Mouse (Mus musculus): Measurements from ENCODE around the gene Cfap100. TPM values are rescaled to one million over a fixed set of nuclear protein-coding genes. Genes with fewer than 3 reads are reported as not detected.

The Cfap100 gene
- total and polyA plus RNA-seq, 2 experiments = 0.28 to 0.33 TPM

DNA sequence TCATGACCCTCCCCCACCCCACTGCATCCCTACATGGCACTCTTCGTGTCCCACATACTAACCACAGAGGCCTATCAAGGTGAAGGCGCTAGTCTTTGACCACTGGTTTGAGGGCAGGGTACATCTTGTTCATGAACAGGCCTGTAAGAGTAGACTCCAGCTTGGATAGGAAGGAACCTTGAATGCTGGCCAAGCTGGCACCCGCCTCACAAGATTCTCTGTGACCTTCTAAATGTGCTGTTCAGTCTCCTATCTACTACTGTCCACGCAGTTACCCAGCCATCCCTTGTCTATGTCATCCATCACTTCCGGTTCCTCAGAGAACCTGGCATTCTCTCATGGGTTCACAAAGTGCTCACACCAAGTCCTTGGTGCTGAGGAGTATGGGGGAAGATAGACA, 65.3 kb downstream of the Cfap100 start:
- TF ChIP-seq CTCF (IDR thresholded peaks at IDR 0.05; ENCODE audit: low read depth, low read length) (no peak), POLR2A (IDR thresholded peaks at IDR 0.05; ENCODE audit: extremely low read depth, insufficient read depth, low read length) (no peak)
- H3K79me2 ChIP-seq (ENCODE audit: control insufficient read depth, insufficient read depth, low read length) = no peaks in the 10 kb centered on the region
- H3K4me1 ChIP-seq (ENCODE audit: control insufficient read depth, insufficient read depth, low read length) = no peaks in the 10 kb centered on the region
- H3K27ac ChIP-seq (replicated peaks; ENCODE audit: insufficient read depth, low read depth, low read length) = no peak overlapping the region
- 76% methylated on average over 5 of the region's 5 CpGs for WGBS
- H3K9ac ChIP-seq (ENCODE audit: low read depth, low read length) = no peak overlapping the region
- H3K4me3 ChIP-seq (ENCODE audit: insufficient read depth, low read depth, low read length) = no peak overlapping the region
- peaks cover 15% of the 10 kb centered on the region for H3K36me3 ChIP-seq (ENCODE audit: control insufficient read depth, insufficient read depth, low read length)
- no peaks in the 10 kb centered on the region for H3K27me3 ChIP-seq (ENCODE audit: control insufficient read depth, insufficient read depth, low read length)
- peak; percentile 43 for DNase-seq (ENCODE audit: extremely low read depth, low read depth, low spot score)

DNA sequence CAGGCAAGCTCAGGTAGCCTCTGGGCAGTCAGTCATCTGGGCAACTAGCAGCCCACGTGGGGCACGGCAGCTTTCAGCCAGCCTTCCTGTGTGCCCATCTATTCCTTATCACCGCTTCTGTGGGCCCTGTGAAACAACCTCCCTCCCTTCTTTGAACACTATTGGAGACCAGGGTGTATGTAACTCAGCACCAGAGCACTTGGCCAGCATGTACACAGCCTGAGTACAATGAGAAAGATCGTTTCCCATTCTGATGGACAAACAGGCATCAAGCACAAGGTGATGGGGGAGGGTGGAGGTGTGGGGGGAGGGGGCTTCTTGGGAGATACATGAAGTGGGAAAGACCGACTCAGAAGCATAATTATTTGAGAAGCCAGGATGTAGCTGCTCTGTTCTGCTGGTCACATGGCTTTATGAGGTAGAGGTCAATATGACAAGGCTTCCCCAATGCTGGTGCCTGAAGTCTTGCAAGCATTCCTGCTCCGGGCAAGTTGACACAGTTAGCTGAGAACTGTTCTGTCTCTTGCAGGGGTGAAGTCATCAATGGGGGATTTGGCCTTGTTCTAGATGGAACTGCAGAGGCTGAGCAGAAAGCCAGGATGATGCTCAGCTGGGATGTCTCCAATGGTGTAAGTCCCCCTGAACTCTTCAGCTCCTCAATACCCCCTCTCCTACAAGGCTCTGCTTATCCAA, 67.5 kb downstream of the Cfap100 start:
- H3K9ac ChIP-seq (ENCODE audit: low read depth, low read length) = no peak overlapping the region
- no peaks in the 10 kb centered on the region for H3K27me3 ChIP-seq (ENCODE audit: control insufficient read depth, insufficient read depth, low read length)
- peaks cover 22% of the 10 kb centered on the region for H3K36me3 ChIP-seq (ENCODE audit: control insufficient read depth, insufficient read depth, low read length)
- H3K27ac ChIP-seq (replicated peaks; ENCODE audit: insufficient read depth, low read depth, low read length) = no peak overlapping the region
- no peaks in the 10 kb centered on the region for H3K4me1 ChIP-seq (ENCODE audit: control insufficient read depth, insufficient read depth, low read length)
- no peak overlapping the region for H3K4me3 ChIP-seq (ENCODE audit: insufficient read depth, low read depth, low read length)
- TF ChIP-seq CTCF (IDR thresholded peaks at IDR 0.05; ENCODE audit: low read depth, low read length) (no peak), POLR2A (IDR thresholded peaks at IDR 0.05; ENCODE audit: extremely low read depth, insufficient read depth, low read length) (no peak)
- H3K79me2 ChIP-seq (ENCODE audit: control insufficient read depth, insufficient read depth, low read length) = no peaks in the 10 kb centered on the region
- DNase-seq (ENCODE audit: extremely low read depth, low read depth, low spot score) = no peak
- WGBS = 86% methylated on average over 6 of the region's 6 CpGs

- no peak overlapping the region for H3K9ac ChIP-seq (ENCODE audit: low read depth, low read length)
- peaks cover 23% of the 10 kb centered on the region for H3K36me3 ChIP-seq (ENCODE audit: control insufficient read depth, insufficient read depth, low read length)
- no peaks in the 10 kb centered on the region for H3K79me2 ChIP-seq (ENCODE audit: control insufficient read depth, insufficient read depth, low read length)
- H3K27ac ChIP-seq (replicated peaks; ENCODE audit: insufficient read depth, low read depth, low read length) = no peak overlapping the region; the same call in 1 of the 2 replicates
- no peaks in the 10 kb centered on the region for H3K27me3 ChIP-seq (ENCODE audit: control insufficient read depth, insufficient read depth, low read length)
- peak; percentile 55 for DNase-seq (ENCODE audit: extremely low read depth, low read depth, low spot score)
- H3K4me3 ChIP-seq (ENCODE audit: insufficient read depth, low read depth, low read length) = no peak overlapping the region
- H3K4me1 ChIP-seq (ENCODE audit: control insufficient read depth, insufficient read depth, low read length) = no peaks in the 10 kb centered on the region
- 61% methylated on average over 7 of the region's 7 CpGs for WGBS
- TF ChIP-seq POLR2A (IDR thresholded peaks at IDR 0.05; ENCODE audit: extremely low read depth, insufficient read depth, low read length) = no peak
- TF ChIP-seq CTCF (IDR thresholded peaks at IDR 0.05; ENCODE audit: low read depth, low read length) = no peak
These were observed 68.4 kb downstream of the Cfap100 start for GRCm38 (mm10) chr6:90360024-90360781.

GRCm38 (mm10) chr6:90359445-90359844, 69.2 kb downstream of the Cfap100 start:
- H3K4me3 ChIP-seq (ENCODE audit: insufficient read depth, low read depth, low read length) = no peak overlapping the region
- no peak overlapping the region for H3K27ac ChIP-seq (replicated peaks; ENCODE audit: insufficient read depth, low read depth, low read length)
- no peaks in the 10 kb centered on the region for H3K79me2 ChIP-seq (ENCODE audit: control insufficient read depth, insufficient read depth, low read length)
- DNase-seq (ENCODE audit: extremely low read depth, low read depth, low spot score) = no peak
- H3K27me3 ChIP-seq (ENCODE audit: control insufficient read depth, insufficient read depth, low read length) = no peaks in the 10 kb centered on the region
- WGBS = 78% methylated on average over 2 of the region's 2 CpGs
- no peaks in the 10 kb centered on the region for H3K4me1 ChIP-seq (ENCODE audit: control insufficient read depth, insufficient read depth, low read length)
- H3K9ac ChIP-seq (ENCODE audit: low read depth, low read length) = no peak overlapping the region
- peaks cover 24% of the 10 kb centered on the region for H3K36me3 ChIP-seq (ENCODE audit: control insufficient read depth, insufficient read depth, low read length)
- TF ChIP-seq POLR2A (IDR thresholded peaks at IDR 0.05; ENCODE audit: extremely low read depth, insufficient read depth, low read length) = no peak
- no peak for TF ChIP-seq CTCF (IDR thresholded peaks at IDR 0.05; ENCODE audit: low read depth, low read length)

- no peak overlapping the region for H3K9ac ChIP-seq (ENCODE audit: low read depth, low read length)
- DNase-seq (ENCODE audit: extremely low read depth, low read depth, low spot score) = no peak
- H3K27me3 ChIP-seq (ENCODE audit: control insufficient read depth, insufficient read depth, low read length) = no peaks in the 10 kb centered on the region
- 79% methylated on average over 5 of the region's 5 CpGs for WGBS
- H3K79me2 ChIP-seq (ENCODE audit: control insufficient read depth, insufficient read depth, low read length) = no peaks in the 10 kb centered on the region
- no peak overlapping the region for H3K27ac ChIP-seq (replicated peaks; ENCODE audit: insufficient read depth, low read depth, low read length)
- no peak overlapping the region for H3K4me3 ChIP-seq (ENCODE audit: insufficient read depth, low read depth, low read length)
- H3K36me3 ChIP-seq (ENCODE audit: control insufficient read depth, insufficient read depth, low read length) = peaks cover 25% of the 10 kb centered on the region
- TF ChIP-seq POLR2A (IDR thresholded peaks at IDR 0.05; ENCODE audit: extremely low read depth, insufficient read depth, low read length) = no peak
- TF ChIP-seq CTCF (IDR thresholded peaks at IDR 0.05; ENCODE audit: low read depth, low read length) = no peak
- no peaks in the 10 kb centered on the region for H3K4me1 ChIP-seq (ENCODE audit: control insufficient read depth, insufficient read depth, low read length)
These were observed 70.5 kb downstream of the Cfap100 start for GRCm38 (mm10) chr6:90358142-90358541.

Other genes with a start within 250 kb of the Cfap100 start
- gene V1ra8, start 226.0 kb downstream of the Cfap100 start, total RNA-seq (2014; rRNA removed) = not detected in 2 replicates
- gene V1ra8, start 226.0 kb downstream of the Cfap100 start, polyA plus RNA-seq (2012; rRNA removed) = not detected in 2 replicates
- gene Vmn1r53, start 204.4 kb downstream of the Cfap100 start, total RNA-seq (2014; rRNA removed) = 0.18 and 1.0 TPM in 2 replicates
- gene Vmn1r53, start 204.4 kb downstream of the Cfap100 start, polyA plus RNA-seq (2012; rRNA removed) = 0.81 TPM in 1 of 2 replicates, not detected in the other
- not detected in 2 replicates for gene Vmn1r54, start 182.5 kb downstream of the Cfap100 start, total RNA-seq (2014; rRNA removed)
- not detected in 2 replicates for gene Vmn1r54, start 182.5 kb downstream of the Cfap100 start, polyA plus RNA-seq (2012; rRNA removed)
- not detected in 2 replicates for gene BC048671, start 127.6 kb downstream of the Cfap100 start, total RNA-seq (2014; rRNA removed)
- not detected in 2 replicates for gene BC048671, start 127.6 kb downstream of the Cfap100 start, polyA plus RNA-seq (2012; rRNA removed)
- gene Chst13, start 103.6 kb downstream of the Cfap100 start, total RNA-seq (2014; rRNA removed) = 9.3 and 11.9 TPM in 2 replicates
- gene Chst13, start 103.6 kb downstream of the Cfap100 start, polyA plus RNA-seq (2012; rRNA removed) = 26.8 and 42.7 TPM in 2 replicates
- 239 and 296 TPM in 2 replicates for gene Uroc1, start 95.5 kb downstream of the Cfap100 start, total RNA-seq (2014; rRNA removed)
- gene Uroc1, start 95.5 kb downstream of the Cfap100 start, polyA plus RNA-seq (2012; rRNA removed) = 399 and 420 TPM in 2 replicates
- gene Zxdc, start 59.3 kb downstream of the Cfap100 start, total RNA-seq (2014; rRNA removed) = 9.8 and 13.3 TPM in 2 replicates
- 9.1 and 10.1 TPM in 2 replicates for gene Zxdc, start 59.3 kb downstream of the Cfap100 start, polyA plus RNA-seq (2012; rRNA removed)
- 148 and 168 TPM in 2 replicates for gene Klf15, start 33.8 kb upstream of the Cfap100 start, total RNA-seq (2014; rRNA removed)
- 147 and 252 TPM in 2 replicates for gene Klf15, start 33.8 kb upstream of the Cfap100 start, polyA plus RNA-seq (2012; rRNA removed)
- 1,071 and 1,237 TPM in 2 replicates for gene Aldh1l1, start 57.6 kb upstream of the Cfap100 start, total RNA-seq (2014; rRNA removed)
- 834 and 897 TPM in 2 replicates for gene Aldh1l1, start 57.6 kb upstream of the Cfap100 start, polyA plus RNA-seq (2012; rRNA removed)
- 1.1 and 1.5 TPM in 2 replicates for gene Slc41a3, start 175.9 kb upstream of the Cfap100 start, total RNA-seq (2014; rRNA removed)
- gene Slc41a3, start 175.9 kb upstream of the Cfap100 start, polyA plus RNA-seq (2012; rRNA removed) = 1.0 and 1.5 TPM in 2 replicates